Mouse (Mus musculus) ES-Bruce4 (cell line): ENCODE measurements at regions not wholly inside any gene's neighbourhood (a gene's known extent, or its start where the extent isn't known, plus 50 kb on each side); places are given as distances from the start of the nearest gene placed in this dataset.

Experiments
- CTCF ChIP-seq: IDR thresholded peaks from one replicate; pipeline ENCODE4 v1.8.1; 2011; ENCODE audit warnings: low read depth, low read length
- POLR2A ChIP-seq: IDR thresholded peaks from one replicate; pipeline ENCODE4 v1.8.1; 2011; ENCODE audit warnings: low read length; ENCODE audit not compliant: insufficient read depth

DNA sequence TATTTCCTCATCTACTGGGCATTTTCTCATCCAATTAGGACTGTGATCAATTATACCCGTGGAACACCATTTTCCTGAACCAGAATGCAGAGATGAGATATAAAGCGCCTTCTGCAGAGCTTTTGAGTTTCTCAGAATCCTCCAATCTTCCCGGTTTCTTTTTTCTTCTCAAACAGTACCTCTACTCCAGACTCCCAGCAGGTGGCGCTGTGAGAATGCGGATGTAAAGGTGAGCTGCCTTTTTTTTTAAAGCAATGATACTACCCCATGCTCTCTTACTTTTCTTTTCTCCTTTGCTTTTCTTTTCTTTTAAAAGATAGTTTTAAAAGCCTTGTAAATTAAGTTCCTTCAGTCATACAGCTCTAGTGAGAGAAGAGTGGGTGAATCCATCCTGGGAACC lies 224.4 kb upstream of the BB014433 start:
- no peak for TF ChIP-seq POLR2A
- no peak for TF ChIP-seq CTCF
